Mouse (Mus musculus): ENCODE measurements at regions not wholly inside any gene's neighbourhood (a gene's known extent, or its start where the extent isn't known, plus 50 kb on each side); places are given as distances from the start of the nearest gene placed in this dataset.

GRCm38 (mm10) chr9:113248703-113249274, 459.3 kb downstream of the Pdcd6ip start:
- no peak for DNase-seq (ENCODE audit: low spot score)
- H3K9ac ChIP-seq (ENCODE audit: low read length): no peak overlapping the region
- TF ChIP-seq EP300 (optimal IDR thresholded peaks at IDR 0.05) (no peak), CTCF (IDR thresholded peaks at IDR 0.05; ENCODE audit: low read depth) (no peak)
- H3K27ac ChIP-seq (replicated peaks): no peak overlapping the region
- H3K27me3 ChIP-seq (ENCODE audit: control insufficient read depth, insufficient read depth, low read length): no peaks in the 10 kb centered on the region
- H3K9me3 ChIP-seq (ENCODE audit: control insufficient read depth, low read length): no peaks in the 10 kb centered on the region
- no peaks in the 10 kb centered on the region for H3K4me1 ChIP-seq (replicated peaks; ENCODE audit: control insufficient read depth, insufficient read depth)
- no peak overlapping the region for H3K4me3 ChIP-seq (ENCODE audit: low read depth, low read length)
- H3K4me2 ChIP-seq (replicated peaks; ENCODE audit: low read depth): no peak overlapping the region
- no peak for ATAC-seq (ENCODE audit: low FRiP score, low TSS enrichment)
- H3K36me3 ChIP-seq (ENCODE audit: control insufficient read depth, insufficient read depth, low read length): no peaks in the 10 kb centered on the region
- WGBS: 75% methylated on average over 12 of the region's 12 CpGs

GRCm38 (mm10) chr9:113247950-113248349, 460.1 kb downstream of the Pdcd6ip start:
- no peak overlapping the region for H3K4me2 ChIP-seq (replicated peaks; ENCODE audit: low read depth)
- 58% methylated on average over 5 of the region's 5 CpGs for WGBS
- no peak overlapping the region for H3K9ac ChIP-seq (ENCODE audit: low read length)
- DNase-seq (ENCODE audit: low spot score): no peak
- H3K9me3 ChIP-seq (ENCODE audit: control insufficient read depth, low read length): no peaks in the 10 kb centered on the region
- H3K36me3 ChIP-seq (ENCODE audit: control insufficient read depth, insufficient read depth, low read length): no peaks in the 10 kb centered on the region
- no peaks in the 10 kb centered on the region for H3K4me1 ChIP-seq (replicated peaks; ENCODE audit: control insufficient read depth, insufficient read depth)
- no peak for TF ChIP-seq CTCF (IDR thresholded peaks at IDR 0.05; ENCODE audit: low read depth)
- TF ChIP-seq EP300 (optimal IDR thresholded peaks at IDR 0.05): no peak
- no peak overlapping the region for H3K27ac ChIP-seq (replicated peaks)
- no peaks in the 10 kb centered on the region for H3K27me3 ChIP-seq (ENCODE audit: control insufficient read depth, insufficient read depth, low read length)
- ATAC-seq (ENCODE audit: low FRiP score, low TSS enrichment): no peak
- H3K4me3 ChIP-seq (ENCODE audit: low read depth, low read length): no peak overlapping the region

GRCm38 (mm10) chr9:113243870-113244269, 464.2 kb downstream of the Pdcd6ip start:
- no peak overlapping the region for H3K9ac ChIP-seq (ENCODE audit: low read length)
- no peak overlapping the region for H3K4me2 ChIP-seq (replicated peaks; ENCODE audit: low read depth)
- H3K36me3 ChIP-seq (ENCODE audit: control insufficient read depth, insufficient read depth, low read length): no peaks in the 10 kb centered on the region
- no peaks in the 10 kb centered on the region for H3K9me3 ChIP-seq (ENCODE audit: control insufficient read depth, low read length)
- no peaks in the 10 kb centered on the region for H3K27me3 ChIP-seq (ENCODE audit: control insufficient read depth, insufficient read depth, low read length)
- 81% methylated on average over 2 of the region's 2 CpGs for WGBS
- H3K4me3 ChIP-seq (ENCODE audit: low read depth, low read length): no peak overlapping the region
- TF ChIP-seq CTCF (IDR thresholded peaks at IDR 0.05; ENCODE audit: low read depth) (no peak), EP300 (optimal IDR thresholded peaks at IDR 0.05) (no peak)
- no peak overlapping the region for H3K27ac ChIP-seq (replicated peaks)
- no peaks in the 10 kb centered on the region for H3K4me1 ChIP-seq (replicated peaks; ENCODE audit: control insufficient read depth, insufficient read depth)
- ATAC-seq (ENCODE audit: low FRiP score, low TSS enrichment) (no peak), DNase-seq (ENCODE audit: low spot score) (no peak)

- H3K4me3 ChIP-seq (ENCODE audit: low read depth, low read length): no peak overlapping the region
- DNase-seq (ENCODE audit: low spot score) (no peak), ATAC-seq (ENCODE audit: low FRiP score, low TSS enrichment) (no peak)
- H3K9ac ChIP-seq (ENCODE audit: low read length): no peak overlapping the region
- no peak overlapping the region for H3K27ac ChIP-seq (replicated peaks)
- 89% methylated on average over 1 of the region's 1 CpGs for whole genome bisulfite sequencing
- no peak overlapping the region for H3K4me2 ChIP-seq (replicated peaks; ENCODE audit: low read depth)
- no peaks in the 10 kb centered on the region for H3K4me1 ChIP-seq (replicated peaks; ENCODE audit: control insufficient read depth, insufficient read depth)
- H3K36me3 ChIP-seq (ENCODE audit: control insufficient read depth, insufficient read depth, low read length): no peaks in the 10 kb centered on the region
- H3K27me3 ChIP-seq (ENCODE audit: control insufficient read depth, insufficient read depth, low read length): no peaks in the 10 kb centered on the region
- no peaks in the 10 kb centered on the region for H3K9me3 ChIP-seq (ENCODE audit: control insufficient read depth, low read length)
- TF ChIP-seq CTCF (IDR thresholded peaks at IDR 0.05; ENCODE audit: low read depth) (no peak), EP300 (optimal IDR thresholded peaks at IDR 0.05) (no peak)
These were observed 474.7 kb downstream of the Pdcd6ip start for GRCm38 (mm10) chr9:113233370-113233769.

- no peak for TF ChIP-seq EP300 (optimal IDR thresholded peaks at IDR 0.05)
- TF ChIP-seq CTCF (IDR thresholded peaks at IDR 0.05; ENCODE audit: low read depth): no peak
- DNase-seq (ENCODE audit: low spot score) (no peak), ATAC-seq (ENCODE audit: low FRiP score, low TSS enrichment) (no peak)
- H3K4me2 ChIP-seq (replicated peaks; ENCODE audit: low read depth): no peak overlapping the region
- H3K27ac ChIP-seq (replicated peaks): no peak overlapping the region
- no peaks in the 10 kb centered on the region for H3K4me1 ChIP-seq (replicated peaks; ENCODE audit: control insufficient read depth, insufficient read depth)
- no peaks in the 10 kb centered on the region for H3K9me3 ChIP-seq (ENCODE audit: control insufficient read depth, low read length)
- WGBS: 83% methylated on average over 1 of the region's 1 CpGs
- H3K36me3 ChIP-seq (ENCODE audit: control insufficient read depth, insufficient read depth, low read length): no peaks in the 10 kb centered on the region
- H3K27me3 ChIP-seq (ENCODE audit: control insufficient read depth, insufficient read depth, low read length): no peaks in the 10 kb centered on the region
- no peak overlapping the region for H3K9ac ChIP-seq (ENCODE audit: low read length)
- no peak overlapping the region for H3K4me3 ChIP-seq (ENCODE audit: low read depth, low read length)
These were observed 478.7 kb downstream of the Pdcd6ip start for GRCm38 (mm10) chr9:113229391-113229790.

GRCm38 (mm10) chr9:113213930-113214329, 494.1 kb downstream of the Pdcd6ip start:
- no peaks in the 10 kb centered on the region for H3K36me3 ChIP-seq (ENCODE audit: control insufficient read depth, insufficient read depth, low read length)
- H3K9me3 ChIP-seq (ENCODE audit: control insufficient read depth, low read length): no peaks in the 10 kb centered on the region
- H3K27ac ChIP-seq (replicated peaks): no peak overlapping the region
- DNase-seq (ENCODE audit: low spot score) (no peak), ATAC-seq (ENCODE audit: low FRiP score, low TSS enrichment) (no peak)
- no peak for TF ChIP-seq CTCF (IDR thresholded peaks at IDR 0.05; ENCODE audit: low read depth)
- no peak for TF ChIP-seq EP300 (optimal IDR thresholded peaks at IDR 0.05)
- WGBS: 70% methylated on average over 5 of the region's 5 CpGs
- no peaks in the 10 kb centered on the region for H3K4me1 ChIP-seq (replicated peaks; ENCODE audit: control insufficient read depth, insufficient read depth)
- H3K27me3 ChIP-seq (ENCODE audit: control insufficient read depth, insufficient read depth, low read length): no peaks in the 10 kb centered on the region
- H3K4me3 ChIP-seq (ENCODE audit: low read depth, low read length): no peak overlapping the region
- no peak overlapping the region for H3K9ac ChIP-seq (ENCODE audit: low read length)
- no peak overlapping the region for H3K4me2 ChIP-seq (replicated peaks; ENCODE audit: low read depth)

All from stomach, postnatal 0 days (tissue).